Mouse (Mus musculus) kidney, adult 9 months (tissue): ENCODE results near the gene Ctsz.

Experiments used
- DNase-seq: peaks from one replicate; pipeline ENCODE4 v3.0.0; 2022

Gene Ctsz

DNA sequence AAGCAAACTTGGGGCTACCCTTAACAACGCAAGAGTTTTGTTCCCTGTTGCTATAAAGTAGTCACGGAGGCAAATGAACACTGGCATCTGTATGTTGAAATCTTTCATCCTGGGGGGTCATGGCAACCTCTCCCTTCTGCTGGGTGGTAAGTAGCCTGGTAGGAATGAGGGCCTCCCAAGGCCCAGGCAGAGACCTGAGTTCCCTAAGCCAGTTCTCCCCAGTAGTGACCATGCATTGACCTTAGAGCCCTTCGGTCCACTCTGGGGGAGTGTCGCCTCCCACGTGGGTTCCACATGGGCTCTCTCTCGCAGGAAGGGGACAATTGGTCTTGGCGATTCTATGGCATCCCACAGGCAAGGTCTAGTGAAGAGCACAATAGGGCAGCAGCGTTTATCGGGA, 1.1 kb upstream of the Ctsz start:
- no peak for DNase-seq

DNA sequence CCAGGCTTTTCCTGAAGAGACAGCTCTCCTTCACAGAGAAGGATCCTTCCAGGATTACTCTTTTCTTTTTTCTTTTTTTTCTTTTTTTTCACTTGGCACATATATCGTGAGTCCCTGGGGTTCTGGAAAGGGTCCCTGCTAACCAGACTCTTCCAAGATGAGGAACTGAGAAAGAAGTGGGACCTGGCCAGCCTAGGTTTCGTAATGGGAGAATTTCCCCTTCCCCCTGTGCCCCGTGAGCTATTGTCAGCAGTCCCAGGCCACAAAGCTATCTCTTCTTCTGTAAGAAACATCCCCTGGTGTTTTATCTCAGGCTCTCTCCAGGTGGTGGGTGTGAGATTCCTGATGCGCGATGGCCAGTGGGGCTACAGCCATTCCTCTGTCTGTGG, 605 bp upstream of the Ctsz start:
- no peak for DNase-seq

DNA sequence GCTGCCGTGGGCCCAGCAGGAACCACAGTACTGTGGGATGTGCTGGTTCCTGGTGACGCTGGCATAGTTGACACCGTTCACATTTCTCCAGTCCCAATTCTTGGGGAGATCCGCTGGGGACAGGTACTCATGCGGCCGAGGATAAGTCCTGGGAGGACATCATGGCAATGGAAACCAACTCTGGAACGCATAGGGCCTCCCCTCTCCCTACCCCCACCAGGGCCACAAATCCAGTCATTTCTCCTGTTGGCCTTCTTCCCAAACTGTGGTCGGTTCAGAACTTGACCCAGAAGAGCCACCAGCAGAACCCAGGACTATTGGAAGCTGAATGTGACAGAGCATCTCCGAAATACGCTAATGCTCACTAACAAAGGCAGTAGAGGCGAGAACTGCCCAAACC, 658 bp downstream of the Ctsz start:
- DNase-seq: no peak

DNA sequence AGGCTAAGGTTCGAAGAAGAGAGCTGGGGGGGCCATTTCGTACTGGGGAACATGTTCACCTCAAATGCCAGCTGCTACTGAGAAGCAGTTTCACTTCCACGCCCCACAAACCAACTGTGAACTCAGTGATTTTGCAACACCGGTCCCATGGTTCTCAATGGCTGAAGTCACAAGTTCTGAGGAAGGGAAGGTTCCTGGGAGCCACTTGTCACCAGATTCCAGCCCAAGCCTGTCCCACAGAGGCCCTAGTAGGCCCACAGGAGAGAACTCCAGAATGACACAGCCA, 1.2 kb downstream of the Ctsz start:
- no peak for DNase-seq

DNA sequence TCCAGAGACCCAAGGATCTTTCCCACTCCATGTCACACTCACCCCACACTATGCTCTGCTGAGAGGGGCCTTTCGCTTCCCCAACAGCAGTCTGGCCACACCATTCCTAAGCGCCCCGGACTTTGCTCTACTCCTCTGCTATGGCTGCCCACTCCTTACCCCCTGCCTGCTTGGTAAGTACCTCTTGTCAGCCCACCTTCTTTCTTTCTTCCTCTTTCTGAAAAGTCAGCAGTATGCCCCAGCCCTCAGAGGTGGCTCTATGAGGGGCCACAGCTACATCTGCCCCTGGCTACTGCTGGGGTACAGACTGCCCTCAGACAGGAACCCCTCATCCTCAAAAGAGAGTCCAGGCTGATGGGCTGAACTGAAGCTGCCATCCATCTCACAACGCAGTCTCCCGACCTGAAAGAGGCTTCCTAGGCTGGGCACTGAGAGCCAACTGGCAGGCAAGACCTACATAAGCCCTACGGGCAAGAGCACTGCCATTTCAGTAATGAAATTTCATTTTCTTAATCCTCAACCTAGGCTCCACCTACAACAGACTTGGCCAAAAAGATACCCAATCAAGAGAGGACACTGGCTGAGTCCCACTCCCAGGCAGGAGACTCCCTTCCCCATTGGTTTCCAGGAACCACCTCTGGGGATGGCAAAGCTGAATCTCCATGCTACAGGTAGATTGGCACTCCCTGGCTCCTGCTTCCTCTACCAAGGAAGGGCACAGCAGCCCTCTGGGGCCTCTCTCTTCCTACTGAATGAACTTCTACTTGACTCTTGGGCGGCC, 1.7 kb downstream of the Ctsz start:
- DNase-seq: no peak

DNA sequence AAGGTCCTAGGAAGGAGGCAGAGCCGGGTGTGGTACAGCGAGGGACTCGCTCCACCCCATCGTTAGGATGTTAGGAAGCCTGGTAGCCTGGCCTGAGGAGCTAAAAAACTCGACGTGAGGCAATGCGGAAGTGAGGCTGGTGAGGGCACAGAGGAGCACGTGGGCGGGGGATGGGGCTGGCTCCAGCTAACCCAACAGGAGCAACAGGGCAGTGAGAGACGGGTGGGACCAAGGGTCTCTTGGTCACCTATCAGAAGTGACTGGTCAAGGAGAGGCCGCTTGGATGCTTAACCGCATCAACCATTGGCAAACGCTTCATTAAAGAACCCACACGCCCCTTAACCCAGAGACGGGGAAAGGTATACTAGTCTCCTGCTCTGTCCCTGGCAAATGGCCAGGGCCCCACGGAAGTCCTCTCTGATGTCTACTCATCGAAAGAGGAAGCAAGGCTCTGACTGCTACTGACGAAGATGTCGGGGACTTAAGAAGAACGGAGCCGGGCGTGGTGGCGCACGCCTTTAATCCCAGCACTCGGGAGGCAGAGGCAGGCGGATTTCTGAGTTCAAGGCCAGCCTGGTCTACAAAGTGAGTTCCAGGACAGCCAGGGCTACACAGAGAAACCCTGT, 2.6 kb downstream of the Ctsz start:
- no peak for DNase-seq

DNA sequence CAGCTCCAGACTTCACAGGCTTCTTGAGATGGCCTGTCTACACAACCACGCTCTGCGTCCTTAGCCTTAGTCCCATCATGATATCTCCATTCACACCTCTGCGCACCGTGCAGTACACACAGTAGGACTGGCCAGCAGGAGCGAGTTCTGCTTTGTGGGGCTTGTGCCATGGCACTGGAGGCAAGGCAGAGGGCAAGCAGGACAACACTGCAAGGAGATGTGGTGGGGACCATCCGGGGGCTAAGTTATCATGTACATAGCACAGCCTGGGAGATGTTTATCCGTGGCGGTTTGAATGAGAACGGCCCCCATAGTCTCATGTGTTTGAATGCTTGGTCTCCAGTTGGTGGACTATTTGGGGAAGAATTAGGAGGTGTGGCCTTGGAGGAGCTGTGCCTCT, 3.9 kb downstream of the Ctsz start:
- no peak for DNase-seq

DNA sequence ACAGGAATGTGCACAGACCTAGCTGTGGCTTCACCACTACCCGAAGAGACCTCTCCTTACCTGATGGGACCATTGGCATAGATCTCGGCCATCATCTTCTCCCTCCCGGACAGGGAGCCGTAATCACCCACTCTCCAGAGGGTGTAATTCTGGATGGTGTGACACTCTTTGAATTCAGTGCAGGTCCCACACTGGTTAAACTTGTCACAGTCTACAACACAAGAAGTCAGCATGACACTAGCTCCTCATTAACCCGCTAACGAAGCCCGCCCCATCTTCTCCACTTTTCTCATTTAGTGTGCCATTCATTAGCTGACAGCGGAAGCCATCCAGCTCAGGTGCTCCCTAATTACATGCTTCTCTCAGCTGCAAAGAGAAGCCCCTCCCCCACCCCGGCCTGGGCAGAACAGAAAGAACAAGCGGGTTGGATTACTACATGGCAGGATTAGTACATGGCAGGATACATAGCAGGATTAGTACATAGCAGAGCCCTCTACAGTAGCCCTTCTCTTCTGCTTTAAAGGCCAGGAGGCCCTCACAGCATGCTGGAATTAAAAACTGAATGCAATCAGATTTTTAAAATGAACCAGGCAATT, 9.7 kb downstream of the Ctsz start:
- DNase-seq: no peak

DNA sequence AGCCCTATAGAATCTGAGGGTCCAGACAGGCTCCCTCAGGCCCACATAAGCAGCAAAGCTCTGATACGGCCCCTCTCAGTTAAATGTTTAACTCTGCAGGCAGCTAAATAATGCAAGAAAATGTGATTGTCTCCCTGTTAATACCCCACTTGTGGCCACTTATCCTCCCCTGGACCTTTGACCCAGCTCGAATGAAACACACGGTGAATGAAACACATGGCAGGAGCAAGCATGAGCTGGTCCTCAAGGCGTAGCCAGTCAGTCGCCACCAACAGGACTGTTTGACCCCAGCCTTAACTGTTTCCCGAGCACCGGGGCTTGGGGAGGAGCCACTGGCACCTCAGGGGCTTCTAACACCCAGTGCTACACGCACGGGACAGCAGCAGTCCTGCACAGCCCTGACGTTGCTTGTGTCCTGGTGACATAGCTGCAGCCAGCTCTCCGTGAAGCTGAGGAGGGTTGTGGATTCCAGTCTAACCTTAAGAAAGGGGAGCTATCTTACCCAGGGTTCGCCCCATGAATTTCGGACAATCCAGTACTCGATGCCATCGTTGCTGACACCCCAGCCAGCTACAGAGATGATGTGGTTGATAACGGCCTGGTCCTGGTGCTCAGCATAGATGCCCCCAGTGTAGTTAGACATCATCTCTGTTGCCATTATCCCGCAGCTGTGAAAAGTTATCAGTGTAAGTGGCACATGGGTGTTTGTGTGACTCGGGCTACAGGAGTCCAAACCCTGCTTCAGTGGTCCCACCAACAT, 10.6 kb downstream of the Ctsz start:
- peak; percentile 58 for DNase-seq

DNA sequence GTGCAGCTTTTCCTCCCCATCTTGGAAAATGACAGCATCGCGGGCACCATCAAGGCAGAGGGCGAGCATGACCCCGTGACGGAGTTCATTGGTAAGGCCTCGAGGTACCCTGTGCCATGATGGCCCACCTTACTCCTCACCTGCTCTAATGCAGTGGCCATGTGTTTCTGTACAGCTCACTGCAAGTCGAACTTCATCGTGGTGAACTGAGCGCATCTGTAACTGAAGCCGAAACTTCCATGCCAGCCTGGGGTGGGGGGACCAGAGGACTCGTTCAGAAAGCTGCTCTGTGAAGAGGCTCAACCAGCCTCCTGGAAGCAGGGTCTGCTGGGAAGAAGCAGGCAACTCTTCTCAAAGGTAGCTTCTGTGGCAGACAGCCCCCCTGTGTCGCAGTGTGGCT, 12.0 kb downstream of the Ctsz start:
- no peak for DNase-seq

DNA sequence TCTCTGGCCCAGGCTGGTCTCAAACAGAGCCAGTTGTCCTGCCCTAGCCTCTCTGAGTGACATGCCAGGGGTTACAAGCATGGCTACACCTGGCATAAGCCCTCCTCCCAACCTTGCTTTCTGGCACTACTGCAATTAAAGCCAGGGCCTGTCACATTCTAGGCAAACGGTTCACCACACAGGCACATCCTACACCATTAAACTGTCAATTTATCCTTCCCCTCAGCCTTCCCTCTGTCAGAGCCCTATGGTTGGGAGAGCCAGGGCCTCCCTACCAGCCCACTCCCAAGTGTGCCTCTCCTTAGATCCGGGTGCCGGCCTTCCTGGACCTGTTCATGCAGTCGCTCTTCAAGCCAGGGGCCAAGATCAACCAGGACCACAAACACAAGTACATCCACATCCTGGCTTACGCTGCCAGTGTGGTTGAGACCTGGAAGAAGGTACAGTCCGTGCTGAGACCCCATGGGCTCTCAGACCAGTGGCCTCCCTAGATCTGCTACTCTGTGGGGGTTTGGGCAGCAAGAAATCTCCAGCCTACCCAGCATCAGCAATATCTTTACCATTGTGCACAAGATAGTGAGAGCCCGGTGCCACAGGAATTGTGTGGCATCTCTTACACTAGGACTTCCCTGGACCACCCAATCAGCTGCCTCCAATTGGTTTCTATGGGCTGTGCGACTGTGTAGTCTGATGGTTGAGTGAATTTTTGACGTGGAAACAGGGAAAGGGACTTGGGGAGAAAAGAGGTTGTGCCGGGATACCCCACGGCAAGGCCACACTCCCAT, 14.3 kb downstream of the Ctsz start:
- DNase-seq: no peak

DNA sequence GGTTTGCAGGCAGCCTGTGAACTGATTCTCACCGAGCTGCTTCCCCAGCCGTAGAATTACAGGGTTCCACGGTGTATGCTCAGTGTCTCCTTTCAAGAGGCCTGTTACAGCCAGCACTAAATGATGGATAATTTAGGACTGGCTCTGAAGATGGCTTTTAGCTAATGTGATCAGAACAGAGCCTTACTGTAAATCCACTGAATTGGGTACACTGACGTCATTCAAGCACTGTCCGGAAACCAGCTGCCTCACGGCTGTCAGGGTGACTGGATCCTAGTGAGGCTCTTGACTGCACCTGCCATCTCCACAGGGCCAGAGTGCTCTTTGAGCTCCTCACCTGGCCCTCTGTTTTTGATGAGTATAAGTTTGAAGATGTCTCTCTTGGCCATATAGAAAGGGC, 17.7 kb downstream of the Ctsz start:
- DNase-seq: no peak

DNA sequence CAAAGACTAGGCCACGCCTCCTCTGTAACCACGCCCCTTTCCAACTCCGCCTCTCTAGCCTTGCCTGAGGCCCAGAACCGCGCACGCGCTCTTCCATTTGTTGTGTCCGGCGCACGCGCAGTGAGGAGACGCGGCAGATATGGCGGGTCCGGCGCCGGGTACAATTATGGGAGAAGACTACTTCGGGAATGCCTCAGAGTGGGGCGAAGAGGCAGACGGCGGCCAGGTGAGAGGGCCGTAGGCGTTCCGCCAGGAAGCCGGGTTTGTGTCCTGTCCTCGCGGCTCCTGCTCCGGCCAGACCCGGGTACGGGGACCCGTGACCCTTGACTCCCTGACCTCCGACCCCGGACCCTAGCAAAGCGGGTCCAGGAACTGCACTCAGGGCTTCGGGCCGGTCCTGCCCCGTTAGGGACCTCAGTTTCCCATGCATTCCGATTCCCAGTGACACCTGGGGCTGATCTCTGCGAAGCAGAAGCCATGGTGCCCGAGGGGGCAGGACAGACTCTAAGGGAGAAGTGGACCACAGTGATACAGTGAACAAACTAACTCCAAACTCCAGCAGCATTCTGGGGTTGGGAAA, 23.0 kb downstream of the Ctsz start, which contains the start of gene Nelfcd:
Gene Nelfcd (plus strand): TSS at position 74 of the 580 bp plus-strand sequence.
- peak; percentile 97 for DNase-seq

DNA sequence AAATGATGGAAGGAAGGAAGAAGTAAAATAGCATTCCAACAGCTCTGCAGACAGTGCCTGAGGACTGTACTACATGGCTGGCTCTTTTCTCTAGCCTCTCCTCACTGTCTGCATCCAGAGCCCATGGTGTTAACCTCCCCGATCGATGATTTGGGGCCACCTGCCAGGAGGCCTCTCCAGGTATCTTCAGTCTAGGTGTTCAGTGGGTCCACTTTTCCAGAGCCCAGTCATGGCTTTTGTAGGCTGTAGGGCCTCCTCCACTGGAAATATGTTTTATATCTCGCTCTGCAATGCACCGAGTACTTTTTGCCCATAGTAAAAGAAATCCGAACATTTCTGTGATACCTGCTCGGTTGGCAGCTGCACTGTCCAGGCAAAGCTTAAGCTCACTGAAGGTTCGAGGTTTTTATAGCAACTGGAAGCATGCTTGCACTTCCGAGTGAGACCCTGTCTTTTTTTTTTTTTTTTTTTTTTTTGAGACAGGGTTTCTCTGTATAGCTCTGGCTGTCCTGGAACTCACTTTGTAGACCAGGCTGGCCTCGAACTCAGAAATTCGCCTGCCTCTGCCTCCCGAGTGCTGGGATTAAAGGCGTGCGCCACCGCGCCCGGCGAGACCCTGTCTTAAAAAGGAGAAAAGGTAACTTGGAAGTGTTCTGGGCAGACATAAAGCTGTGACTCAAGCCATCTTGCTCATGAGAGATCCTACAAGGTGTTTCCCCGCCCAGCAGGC, 23.7 kb downstream of the Ctsz start:
- no peak for DNase-seq

DNA sequence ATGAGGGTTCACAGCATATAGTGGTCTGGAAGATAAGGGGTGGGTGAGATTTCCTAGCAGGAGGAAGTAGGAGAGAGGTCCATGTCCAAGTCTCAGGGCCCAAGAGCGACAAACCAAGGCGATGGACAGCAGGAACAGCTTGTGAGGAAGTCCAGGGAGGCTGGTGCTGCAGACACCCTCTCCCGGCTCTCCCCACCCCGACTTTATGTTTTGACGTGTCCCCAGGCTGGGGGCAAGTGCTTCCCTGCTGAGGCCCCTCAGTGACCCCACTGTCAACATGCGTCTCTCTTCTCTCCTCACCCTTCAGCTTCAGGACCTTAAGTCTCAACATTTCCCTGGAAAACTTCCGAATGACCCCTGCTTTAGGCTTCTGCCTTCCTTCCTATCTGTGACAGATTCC, 25.7 kb downstream of the Ctsz start:
- no peak for DNase-seq

DNA sequence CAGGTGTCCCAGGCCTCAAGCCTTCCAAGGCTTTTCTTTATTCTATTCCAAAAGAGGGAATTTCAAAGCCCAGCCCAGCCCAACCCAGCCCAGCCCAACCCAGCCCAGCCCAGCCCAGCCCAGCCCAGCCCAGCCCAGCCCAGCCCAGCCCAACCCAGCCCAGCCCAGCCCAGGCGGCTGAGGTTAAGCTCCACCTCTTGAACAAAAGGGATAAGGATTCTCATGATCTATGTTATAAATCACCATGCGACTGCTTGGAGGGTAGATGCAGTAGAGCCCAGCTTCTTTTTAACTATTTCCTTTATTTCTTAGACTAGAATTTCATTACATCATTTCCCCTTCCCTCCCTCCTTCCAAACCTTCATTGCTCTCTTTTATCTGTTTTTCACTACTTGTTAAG, 28.6 kb downstream of the Ctsz start:
- no peak for DNase-seq

DNA sequence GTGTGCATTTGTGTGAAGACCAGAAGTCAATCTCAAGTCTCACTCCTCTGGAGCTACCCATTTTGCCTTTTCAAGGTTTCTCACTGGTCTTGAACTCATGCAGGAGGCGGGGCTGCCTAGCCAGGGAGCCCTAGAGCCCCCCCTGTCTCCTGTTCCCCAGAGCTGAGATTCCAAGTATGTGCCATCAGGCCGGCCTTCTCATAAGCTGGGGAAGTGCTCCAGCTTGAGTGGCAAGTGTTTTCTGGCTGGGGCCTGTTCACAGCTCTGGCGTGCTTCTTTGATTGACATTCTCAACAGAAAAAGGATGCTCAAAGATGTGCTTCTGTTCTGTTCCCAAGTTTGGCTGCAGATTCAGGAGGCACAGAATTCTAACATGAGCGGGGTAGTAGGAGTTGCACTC, 38.4 kb downstream of the Ctsz start:
- no peak for DNase-seq

DNA sequence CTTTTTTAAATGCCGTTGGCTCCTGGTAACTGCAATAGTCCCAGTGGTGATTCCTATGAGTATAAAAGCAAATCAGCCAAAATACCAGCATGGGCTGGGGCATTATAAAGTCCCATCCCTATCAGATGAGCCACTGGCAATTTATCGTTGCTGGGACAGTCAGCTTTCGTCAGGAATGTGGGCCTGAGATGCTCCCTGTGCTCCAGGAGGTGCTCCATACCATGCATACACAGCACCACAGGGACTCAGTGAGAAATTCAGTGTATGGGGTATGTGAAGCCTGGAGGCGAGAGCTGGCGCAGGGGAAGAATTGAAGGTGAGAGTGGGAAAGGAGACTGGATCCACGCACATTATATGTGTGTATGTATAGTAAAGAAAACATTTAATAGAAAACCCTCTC, 41.0 kb downstream of the Ctsz start:
- no peak for DNase-seq

DNA sequence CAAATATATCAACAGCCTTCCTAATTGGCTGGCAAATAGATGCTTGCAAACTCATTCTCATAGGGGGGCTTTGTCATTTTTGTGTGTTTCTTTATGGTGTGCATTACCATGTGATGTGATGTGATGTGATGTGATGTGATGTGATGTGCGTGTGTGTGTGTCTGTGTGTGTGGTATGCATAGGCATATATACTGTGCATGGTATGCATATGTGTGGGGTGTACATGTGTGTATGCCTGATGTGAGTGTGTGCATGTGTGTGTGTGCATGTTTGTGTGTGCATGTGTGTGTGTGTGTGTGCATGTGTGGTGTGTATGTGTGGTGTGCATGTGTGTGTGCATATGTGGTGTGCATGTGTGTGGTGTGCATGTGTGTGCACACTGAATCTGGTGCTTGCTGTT, 41.8 kb downstream of the Ctsz start:
- DNase-seq: no peak

DNA sequence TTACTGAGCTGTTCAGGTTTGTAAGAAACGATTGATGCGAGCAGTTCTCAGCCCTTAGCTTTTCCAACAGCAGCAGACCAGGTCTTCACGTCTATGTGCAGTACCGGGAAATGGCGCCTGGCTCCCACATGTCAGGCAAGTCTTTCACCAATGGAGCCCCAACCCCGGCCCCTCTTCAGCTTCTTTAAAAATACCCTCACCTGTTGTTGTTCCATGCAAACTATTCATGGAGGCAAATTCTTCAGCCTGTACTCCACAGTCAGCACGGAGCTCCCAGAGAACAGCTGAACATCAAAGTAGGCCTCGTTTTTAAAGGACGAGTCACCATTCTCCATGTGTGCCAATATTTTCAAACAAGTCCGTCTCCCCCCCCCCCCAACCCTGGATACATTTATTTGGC, 42.2 kb downstream of the Ctsz start:
- no peak for DNase-seq

DNA sequence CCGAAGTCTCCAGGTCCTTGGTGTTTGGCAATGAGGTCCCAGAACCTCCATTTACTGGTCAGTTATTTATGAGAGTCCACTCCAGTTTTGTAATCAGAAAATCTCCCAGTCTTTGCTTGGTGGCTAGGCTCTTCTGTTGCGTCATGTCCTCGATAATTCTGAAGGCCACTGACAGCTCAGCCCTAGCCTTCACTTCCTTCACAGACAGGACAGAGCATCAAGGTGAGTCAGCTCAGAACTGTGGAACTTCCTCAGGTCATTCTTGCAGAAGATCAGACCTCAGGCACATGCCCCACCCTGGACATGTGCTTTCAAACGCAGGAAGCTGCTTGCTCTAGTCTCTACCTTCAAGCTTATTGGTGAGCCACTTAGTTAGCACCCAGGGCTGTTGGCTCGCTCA, 45.5 kb downstream of the Ctsz start:
- no peak for DNase-seq

DNA sequence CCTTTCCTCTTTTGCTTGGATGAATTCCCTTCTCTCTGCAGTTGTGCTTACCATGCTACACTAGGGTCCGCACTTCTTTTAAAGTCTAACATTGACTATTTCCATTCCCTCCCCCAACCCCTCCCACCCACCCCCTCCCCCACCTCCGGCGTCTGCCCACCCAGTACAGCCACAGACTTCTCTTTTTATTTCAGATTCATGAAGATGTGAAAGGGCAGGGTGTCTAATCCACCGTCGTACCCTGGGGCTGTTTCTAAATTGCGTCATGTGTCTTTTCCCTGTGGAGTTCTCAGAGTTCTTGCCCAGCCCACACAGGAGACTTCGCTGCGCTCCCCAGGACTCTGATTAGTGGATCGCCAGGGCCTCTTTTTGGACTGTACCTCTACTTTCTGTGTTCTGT, 46.3 kb downstream of the Ctsz start:
- no peak for DNase-seq
